Mouse (Mus musculus) fat pad, adult 2 months (tissue): ENCODE data around the gene Sema3f.

Source experiments
- DNase-seq: peaks from one replicate; pipeline ENCODE4 v3.0.0-alpha.2; 2011; ENCODE audit warnings: low read depth, low spot score; ENCODE audit errors: extremely low read depth

The Sema3f gene

DNA sequence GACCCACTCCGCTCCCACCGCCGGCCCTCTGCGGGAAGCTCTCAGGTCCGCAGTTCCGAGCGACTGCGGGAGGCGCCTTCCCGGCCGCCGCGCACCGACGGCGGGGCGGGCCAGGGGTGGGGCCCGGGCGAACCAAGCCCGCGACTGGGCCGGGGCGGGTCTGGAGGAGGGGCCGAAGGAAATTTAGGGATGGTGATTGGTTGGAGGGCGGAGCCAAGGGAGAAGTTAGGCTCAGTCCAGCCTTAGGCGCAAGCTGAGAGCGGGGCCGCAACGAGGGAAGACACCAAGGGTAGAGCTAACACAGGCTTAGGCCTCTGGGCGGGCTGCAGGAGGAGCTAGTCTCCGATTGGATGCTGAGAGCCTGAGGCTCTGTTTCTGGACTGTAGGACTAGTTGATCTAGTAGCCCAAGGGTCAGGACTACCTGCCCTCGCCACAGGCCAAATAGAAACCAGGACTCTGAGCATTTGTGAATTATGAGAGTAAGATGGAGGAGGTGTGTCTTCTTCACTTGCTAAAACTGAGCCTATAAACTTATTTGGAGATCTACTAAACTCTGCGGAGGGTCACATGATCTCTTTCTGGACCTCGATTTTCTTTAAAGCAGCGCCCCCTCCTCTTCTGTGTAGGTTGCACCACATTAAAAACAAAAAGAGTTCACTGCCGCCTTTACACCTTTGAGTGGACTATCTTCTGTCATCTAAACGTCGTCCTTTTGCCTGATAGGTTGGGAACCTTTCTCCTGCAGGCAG, 74.8 kb downstream of the Sema3f start, which contains the start of gene Gnai2:
Gene Gnai2, minus strand, starts transcription at position 89 of the 750 bp plus-strand sequence.
- peak; percentile 47 for DNase-seq

GRCm38 (mm10) chr9:107634406-107635278, 75.6 kb downstream of the Sema3f start:
- no peak for DNase-seq

DNA sequence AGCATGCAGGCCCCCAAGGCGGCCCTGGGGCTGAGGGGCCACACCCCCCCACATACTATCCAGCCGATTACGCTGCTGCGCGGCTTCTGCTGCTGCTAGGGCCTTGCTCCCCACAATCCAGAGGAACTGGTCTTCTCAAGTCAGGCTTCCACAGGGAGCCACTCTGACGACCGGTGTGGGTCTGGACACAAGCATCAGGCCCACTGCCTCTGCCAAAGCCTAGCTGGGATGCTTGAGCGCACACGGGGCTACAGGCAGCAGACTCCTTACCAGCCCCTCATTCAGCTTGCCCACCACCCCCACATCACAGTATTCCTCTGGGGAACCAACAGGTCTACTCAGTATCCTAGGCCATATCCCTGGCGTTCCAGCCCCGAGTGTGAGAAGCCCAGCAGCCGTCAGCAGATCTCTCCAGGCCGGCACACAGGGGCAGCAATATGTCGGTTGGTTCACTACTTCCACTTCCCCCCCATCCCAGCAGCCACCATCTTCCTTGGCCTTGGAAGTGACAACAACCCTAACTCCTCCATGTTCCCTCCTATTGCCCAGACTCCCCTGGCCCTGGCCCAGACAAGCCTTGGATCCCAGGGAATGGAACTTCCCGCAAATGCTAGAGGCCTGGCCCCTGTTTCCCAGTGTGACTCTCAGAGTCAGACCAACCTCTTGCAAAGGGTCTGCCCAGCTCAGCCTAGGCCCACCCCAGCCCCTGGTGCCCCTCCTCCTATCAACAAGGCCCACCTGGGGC, 76.4 kb downstream of the Sema3f start:
- DNase-seq = no peak

DNA sequence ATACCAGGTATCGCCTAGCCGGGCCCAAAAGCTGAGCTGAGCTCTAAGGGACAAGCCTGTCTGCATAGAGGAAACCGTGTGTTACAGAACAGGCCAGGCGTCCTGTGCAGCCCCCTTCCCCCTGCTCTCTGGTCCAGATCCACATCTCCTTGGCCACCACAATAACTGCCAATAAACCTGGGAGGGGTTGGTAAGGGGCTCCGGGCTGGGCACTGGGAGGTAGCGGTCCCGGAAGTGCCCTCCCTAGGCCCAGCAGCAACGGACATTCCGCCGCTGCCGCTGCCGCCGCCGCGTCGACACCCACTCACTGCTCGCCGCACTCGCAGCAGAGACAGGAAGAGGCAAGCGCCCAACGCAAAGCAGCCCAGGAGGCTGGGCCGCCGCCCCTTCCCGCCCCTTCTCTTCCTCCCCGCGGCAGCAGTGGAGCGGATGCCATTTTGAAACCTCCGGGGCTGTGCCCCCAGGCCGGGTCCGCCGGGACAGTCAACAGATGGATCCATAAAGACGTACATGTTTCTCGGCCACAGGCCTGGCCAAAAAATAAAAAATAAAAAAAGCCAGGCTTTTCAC, 77.1 kb downstream of the Sema3f start:
- DNase-seq = no peak

DNA sequence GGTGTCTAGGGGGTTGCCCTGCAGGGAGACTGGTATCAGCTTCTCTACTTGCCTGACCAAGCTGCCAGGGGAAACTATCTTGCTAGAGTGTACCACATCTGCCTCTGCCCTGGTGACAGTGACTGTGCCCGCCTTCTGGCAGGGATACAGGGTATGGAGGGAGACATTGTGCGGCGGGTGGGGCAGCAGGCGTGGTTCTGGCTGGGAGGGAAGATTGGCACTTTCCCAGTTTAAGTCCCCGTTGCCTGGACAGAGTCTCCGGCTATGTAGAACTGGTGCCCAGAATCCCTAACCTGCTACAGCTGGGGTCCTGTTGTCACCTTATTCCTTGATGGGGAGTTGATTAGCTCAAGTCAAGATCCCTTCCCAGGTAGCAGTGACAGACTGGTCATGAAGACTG, 77.8 kb downstream of the Sema3f start:
- DNase-seq = no peak

DNA sequence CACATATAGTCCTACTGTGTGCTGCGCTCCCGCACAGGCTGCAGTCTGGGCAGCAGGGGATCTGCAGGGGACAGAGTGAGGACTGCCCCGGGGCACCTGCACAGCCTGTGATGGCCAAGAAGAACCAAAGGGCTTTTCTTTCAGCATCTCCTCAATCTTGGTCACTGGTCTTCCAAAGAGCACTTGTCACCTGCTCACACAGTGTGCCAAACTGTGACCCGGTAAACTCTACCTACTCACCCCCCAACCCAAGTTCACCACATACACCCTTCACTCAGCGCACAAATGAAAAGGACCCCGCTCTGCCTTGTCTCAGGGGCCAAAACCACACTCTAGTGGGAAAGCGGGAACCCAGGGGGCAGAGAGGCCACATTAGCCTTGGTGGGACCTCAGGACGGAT, 78.4 kb downstream of the Sema3f start:
- no peak for DNase-seq
